Mouse (Mus musculus): ENCODE results near the gene Mogs. TPM values are rescaled to one million over a fixed set of nuclear protein-coding genes. Genes with fewer than 3 reads are reported as not detected.

Mogs gene
- total and polyA plus RNA-seq, 2 experiments from 2014 or later = 18.8 to 40.3 TPM

GRCm38 (mm10) chr6:83147280-83147679, 32.0 kb downstream of the Mogs start:
- no peaks in the 10 kb centered on the region for H3K27me3 ChIP-seq (ENCODE audit: insufficient read depth, low read length)
- no peak overlapping the region for H3K4me3 ChIP-seq (ENCODE audit: low read depth, low read length)
- H3K9me3 ChIP-seq (ENCODE audit: low read length) = no peaks in the 10 kb centered on the region
- no peak for TF ChIP-seq CTCF (IDR thresholded peaks at IDR 0.05)
- H3K27ac ChIP-seq (ENCODE audit: low read depth, low read length) = no peak overlapping the region
- H3K4me1 ChIP-seq (ENCODE audit: insufficient read depth, low read length) = 0 out of 2 replicates have a peak, but pooled peaks cover under 1% of the 10 kb centered on the region
- 50% methylated on average over 5 of the region's 7 CpGs for WGBS
- H3K36me3 ChIP-seq (ENCODE audit: insufficient read depth, low read length) = 0 out of 2 replicates have a peak, but pooled peaks cover 2% of the 10 kb centered on the region
- DNase-seq (ENCODE audit: low spot score) (no peak), ATAC-seq (ENCODE audit: low FRiP score) (no peak)
- no peak overlapping the region for H3K9ac ChIP-seq (replicated peaks; ENCODE audit: low read length, poor library complexity, severe bottlenecking)
- no peak overlapping the region for H3K4me2 ChIP-seq (ENCODE audit: low read depth, low read length, poor library complexity, severe bottlenecking)

DNA sequence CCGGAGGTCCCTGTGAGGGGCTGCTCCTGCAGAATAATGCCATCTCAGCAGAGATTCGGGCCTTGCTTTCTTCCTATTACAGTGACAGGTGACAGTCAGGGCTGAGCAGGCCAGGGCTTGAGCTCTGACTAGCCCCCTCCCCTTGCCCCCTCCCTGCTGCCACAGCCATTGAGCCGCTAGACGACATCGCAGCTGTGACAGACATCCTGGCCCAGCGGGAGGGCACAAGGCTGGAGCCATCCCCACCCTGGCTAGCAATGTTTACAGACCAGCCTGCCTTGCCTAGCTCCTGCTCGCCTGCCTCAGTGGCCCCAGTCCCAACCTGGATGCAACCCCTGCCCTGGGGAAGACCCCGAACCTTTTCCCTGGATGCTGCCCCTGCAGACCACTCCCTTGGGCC, 36.4 kb downstream of the Mogs start:
- Histone ChIP-seq H3K9ac (replicated peaks; ENCODE audit: low read length, poor library complexity, severe bottlenecking) (no peak overlapping the region; the same call in 1 of the 2 replicates), H3K4me2 (ENCODE audit: low read depth, low read length, poor library complexity, severe bottlenecking) (no peak overlapping the region), H3K27me3 (ENCODE audit: insufficient read depth, low read length) (no peaks in the 10 kb centered on the region), H3K9me3 (ENCODE audit: low read length) (no peaks in the 10 kb centered on the region), H3K4me1 (ENCODE audit: insufficient read depth, low read length) (peaks cover 9% of the 10 kb centered on the region; the same call in 1 of the 2 replicates), H3K27ac (ENCODE audit: low read depth, low read length) (no peak overlapping the region), H3K4me3 (ENCODE audit: low read depth, low read length) (no peak overlapping the region), H3K36me3 (ENCODE audit: insufficient read depth, low read length) (0 out of 2 replicates have a peak, but pooled peaks cover 14% of the 10 kb centered on the region)
- 26% methylated on average over 8 of the region's 8 CpGs for WGBS
- DNase-seq (ENCODE audit: low spot score) (no peak), ATAC-seq (ENCODE audit: low FRiP score) (no peak)
- no peak for TF ChIP-seq CTCF (IDR thresholded peaks at IDR 0.05)

- H3K9ac ChIP-seq (replicated peaks; ENCODE audit: low read length, poor library complexity, severe bottlenecking) = no peak overlapping the region
- peaks cover 9% of the 10 kb centered on the region; the same call in 1 of the 2 replicates for H3K4me1 ChIP-seq (ENCODE audit: insufficient read depth, low read length)
- no peak overlapping the region for H3K4me2 ChIP-seq (ENCODE audit: low read depth, low read length, poor library complexity, severe bottlenecking)
- DNase-seq (ENCODE audit: low spot score) (no peak), ATAC-seq (ENCODE audit: low FRiP score) (no peak)
- 88% methylated on average over 12 of the region's 12 CpGs for WGBS
- no peak overlapping the region for H3K27ac ChIP-seq (ENCODE audit: low read depth, low read length)
- no peaks in the 10 kb centered on the region for H3K9me3 ChIP-seq (ENCODE audit: low read length)
- no peak for TF ChIP-seq CTCF (IDR thresholded peaks at IDR 0.05)
- H3K36me3 ChIP-seq (ENCODE audit: insufficient read depth, low read length) = 0 out of 2 replicates have a peak, but pooled peaks cover 13% of the 10 kb centered on the region
- no peak overlapping the region for H3K4me3 ChIP-seq (ENCODE audit: low read depth, low read length)
- H3K27me3 ChIP-seq (ENCODE audit: insufficient read depth, low read length) = no peaks in the 10 kb centered on the region
Measured at GRCm38 (mm10) chr6:83153038-83153437, 37.7 kb downstream of the Mogs start.

DNA sequence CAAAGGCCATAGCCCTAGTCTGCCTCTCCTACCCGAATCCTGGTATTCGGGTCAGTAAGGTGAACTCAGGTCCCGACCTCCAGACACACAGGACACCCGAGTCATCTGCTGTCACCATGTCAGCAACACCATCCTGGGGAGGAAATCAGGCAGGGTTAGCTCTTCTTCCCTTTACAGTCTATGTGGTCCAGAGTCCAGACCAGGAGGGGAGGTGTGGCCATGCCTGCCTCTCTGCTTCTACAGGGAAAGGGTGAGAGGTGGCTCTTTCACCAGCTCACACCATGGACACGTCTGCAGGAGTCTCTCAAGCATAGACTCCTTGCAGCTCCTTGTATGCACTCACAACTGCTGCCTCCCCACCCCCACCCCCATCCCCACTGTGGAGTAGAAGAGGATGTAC, 38.2 kb downstream of the Mogs start:
- no peak overlapping the region for H3K4me3 ChIP-seq (ENCODE audit: low read depth, low read length)
- H3K27ac ChIP-seq (ENCODE audit: low read depth, low read length) = no peak overlapping the region
- peaks cover 9% of the 10 kb centered on the region; the same call in 1 of the 2 replicates for H3K4me1 ChIP-seq (ENCODE audit: insufficient read depth, low read length)
- H3K36me3 ChIP-seq (ENCODE audit: insufficient read depth, low read length) = 0 out of 2 replicates have a peak, but pooled peaks cover 11% of the 10 kb centered on the region
- no peak overlapping the region for H3K4me2 ChIP-seq (ENCODE audit: low read depth, low read length, poor library complexity, severe bottlenecking)
- DNase-seq (ENCODE audit: low spot score) (no peak), ATAC-seq (ENCODE audit: low FRiP score) (no peak)
- H3K9ac ChIP-seq (replicated peaks; ENCODE audit: low read length, poor library complexity, severe bottlenecking) = no peak overlapping the region
- 78% methylated on average over 5 of the region's 5 CpGs for WGBS
- TF ChIP-seq CTCF (IDR thresholded peaks at IDR 0.05) = no peak
- H3K9me3 ChIP-seq (ENCODE audit: low read length) = no peaks in the 10 kb centered on the region
- no peaks in the 10 kb centered on the region for H3K27me3 ChIP-seq (ENCODE audit: insufficient read depth, low read length)

GRCm38 (mm10) chr6:83155552-83156238, 40.4 kb downstream of the Mogs start:
- H3K4me2 ChIP-seq (ENCODE audit: low read depth, low read length, poor library complexity, severe bottlenecking) = peak overlapping the region; percentile 83
- H3K9me3 ChIP-seq (ENCODE audit: low read length) = no peaks in the 10 kb centered on the region
- H3K27me3 ChIP-seq (ENCODE audit: insufficient read depth, low read length) = peaks cover 6% of the 10 kb centered on the region
- H3K9ac ChIP-seq (replicated peaks; ENCODE audit: low read length, poor library complexity, severe bottlenecking) = peak overlapping the region; percentile 63
- ATAC-seq (ENCODE audit: low FRiP score) = peak; percentile 48
- peak overlapping the region; percentile 53 for H3K4me3 ChIP-seq (ENCODE audit: low read depth, low read length)
- whole genome bisulfite sequencing = 8% methylated on average over 23 of the region's 23 CpGs
- 0 out of 2 replicates have a peak, but pooled peaks cover 11% of the 10 kb centered on the region for H3K36me3 ChIP-seq (ENCODE audit: insufficient read depth, low read length)
- no peak; the same call in 1 of the 2 replicates for TF ChIP-seq CTCF (IDR thresholded peaks at IDR 0.05)
- DNase-seq (ENCODE audit: low spot score) = peak; percentile 38
- H3K27ac ChIP-seq (ENCODE audit: low read depth, low read length) = peak overlapping the region; percentile 14; the same call in 1 of the 2 replicates
- peaks cover 9% of the 10 kb centered on the region; the same call in 1 of the 2 replicates for H3K4me1 ChIP-seq (ENCODE audit: insufficient read depth, low read length)

- Histone ChIP-seq H3K4me2 (ENCODE audit: low read depth, low read length, poor library complexity, severe bottlenecking) (peak within 1 kb of the TSS; percentile 83), H3K27me3 (ENCODE audit: insufficient read depth, low read length) (peaks cover 11% of the 10 kb centered on the region), H3K4me3 (ENCODE audit: low read depth, low read length) (peak within 1 kb of the TSS; percentile 53), H3K9ac (replicated peaks; ENCODE audit: low read length, poor library complexity, severe bottlenecking) (peak within 1 kb of the TSS; percentile 63), H3K4me1 (ENCODE audit: insufficient read depth, low read length) (peaks cover 9% of the 10 kb centered on the region; the same call in 1 of the 2 replicates), H3K27ac (ENCODE audit: low read depth, low read length) (peak within 1 kb of the TSS; percentile 14; the same call in 1 of the 2 replicates), H3K9me3 (ENCODE audit: low read length) (no peaks in the 10 kb centered on the region), H3K36me3 (ENCODE audit: insufficient read depth, low read length) (0 out of 2 replicates have a peak, but pooled peaks cover 11% of the 10 kb centered on the region)
- ATAC-seq (ENCODE audit: low FRiP score) = peak; percentile 89
- peak; percentile 92 for DNase-seq (ENCODE audit: low spot score)
- no peak for TF ChIP-seq CTCF (IDR thresholded peaks at IDR 0.05)
- under 1% methylated on average over 32 of the region's 32 CpGs for WGBS
Measured at GRCm38 (mm10) chr6:83156259-83156684, 41.0 kb downstream of the Mogs start, which contains the start of the genes Wdr54 and 1700003E16Rik. Gene Wdr54, minus strand, starts transcription at chr6:83156397. Gene 1700003E16Rik, plus strand, starts transcription at chr6:83156404.
